Mouse (Mus musculus): ENCODE data around the gene Nufip1. TPM values are rescaled to one million over a fixed set of nuclear protein-coding genes. Genes with fewer than 3 reads are reported as not detected.
"Not testable (repeated sequence)": the region's sequence is repeated elsewhere in the genome, so short reads cannot be mapped to it uniquely, and the experiment has no call there.

Nufip1 gene
- total and polyA plus RNA-seq, 3 experiments, result 20.6 to 36.5 (median 21.6) TPM

DNA sequence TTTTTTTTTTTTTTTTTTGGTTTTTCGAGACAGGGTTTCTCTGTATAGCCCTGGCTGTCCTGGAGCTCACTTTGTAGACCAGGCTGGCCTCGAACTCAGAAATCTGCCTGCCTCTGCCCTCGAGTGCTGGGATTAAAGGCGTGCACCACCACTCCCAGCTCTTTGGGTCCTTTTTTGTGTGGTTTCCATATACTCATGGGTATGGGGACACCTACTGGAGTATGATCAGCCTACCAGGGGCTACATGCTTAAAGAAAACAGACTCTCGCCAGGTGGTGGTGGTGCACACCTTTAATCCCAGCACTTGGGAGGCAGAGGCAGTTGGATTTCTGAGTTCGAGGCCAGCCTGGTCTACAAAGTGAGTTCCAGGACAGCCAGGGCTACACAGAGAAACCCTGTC is 49.9 kb downstream of the Nufip1 start:
- not testable (repeated sequence) for H3K4me3 ChIP-seq (ENCODE audit: control insufficient read depth in 1 of 2, insufficient read depth in 1 of 2, low read depth in 2 of 2, low read length in 2 of 2); H3K27ac ChIP-seq (ENCODE audit: control insufficient read depth, low read depth, low read length); DNase-seq (ENCODE audit: low read depth, low spot score); H3K27me3 ChIP-seq (ENCODE audit: control insufficient read depth in 1 of 2, insufficient read depth in 2 of 2, low read length in 2 of 2); H3K79me2 ChIP-seq (ENCODE audit: control insufficient read depth, insufficient read depth, low read length, poor library complexity); H3K9ac ChIP-seq (ENCODE audit: control insufficient read depth, low read depth, low read length, poor library complexity, severe bottlenecking); H3K9me3 ChIP-seq (replicated peaks; ENCODE audit: insufficient read depth, low read length)
- peaks cover 7 to 21% of the 10 kb centered on the region in 2 experiments for H3K4me1 ChIP-seq (ENCODE audit: control insufficient read depth in 1 of 2, insufficient read depth in 2 of 2, low read length in 2 of 2)
- H3K36me3 ChIP-seq (ENCODE audit: control insufficient read depth in 1 of 2, insufficient read depth in 2 of 2, low read length in 2 of 2), result peaks cover 0 to 15% of the 10 kb centered on the region in 2 experiments; a peak in 2 of 4 replicates

DNA sequence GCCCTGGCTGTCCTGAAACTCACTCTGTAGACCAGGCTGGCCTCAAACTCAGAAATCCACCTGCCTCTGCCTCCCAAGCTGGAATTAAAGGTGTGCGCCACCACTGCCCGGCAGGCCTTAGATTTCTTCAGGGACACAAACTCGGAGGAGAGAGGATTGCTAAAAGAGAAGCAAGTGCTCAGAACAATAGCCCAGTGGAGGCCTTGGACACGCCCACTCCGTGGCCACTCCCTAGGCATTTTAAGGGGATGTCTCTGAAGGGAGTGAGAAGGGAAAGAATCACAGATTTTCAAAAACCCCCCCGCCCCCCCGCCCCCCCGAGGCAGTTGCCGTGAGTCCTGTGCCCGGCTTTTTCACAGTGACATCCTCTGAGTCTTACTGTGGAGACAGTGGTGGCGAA is 53.5 kb downstream of the Nufip1 start:
- H3K79me2 ChIP-seq (ENCODE audit: control insufficient read depth, insufficient read depth, low read length, poor library complexity), result no peaks in the 10 kb centered on the region
- H3K36me3 ChIP-seq (ENCODE audit: control insufficient read depth in 1 of 2, insufficient read depth in 2 of 2, low read length in 2 of 2), result no peaks in the 10 kb centered on the region; a peak in 1 of 4 replicates
- H3K4me3 ChIP-seq (ENCODE audit: control insufficient read depth in 1 of 2, insufficient read depth in 1 of 2, low read depth in 2 of 2, low read length in 2 of 2), result no peak overlapping the region
- TF ChIP-seq GABPA (IDR thresholded peaks at IDR 0.05; ENCODE audit: low read depth, low read length), result no peak
- peaks cover 0 to 5% of the 10 kb centered on the region in 2 experiments; a peak in 2 of 4 replicates for H3K4me1 ChIP-seq (ENCODE audit: control insufficient read depth in 1 of 2, insufficient read depth in 2 of 2, low read length in 2 of 2)
- H3K27me3 ChIP-seq (ENCODE audit: control insufficient read depth in 1 of 2, insufficient read depth in 2 of 2, low read length in 2 of 2), result no peaks in the 10 kb centered on the region
- H3K9ac ChIP-seq (ENCODE audit: control insufficient read depth, low read depth, low read length, poor library complexity, severe bottlenecking), result no peak overlapping the region
- no peaks in the 10 kb centered on the region for H3K9me3 ChIP-seq (replicated peaks; ENCODE audit: insufficient read depth, low read length)
- no peak for DNase-seq (ENCODE audit: low read depth, low spot score)
- H3K27ac ChIP-seq (ENCODE audit: control insufficient read depth, low read depth, low read length), result no peak overlapping the region

DNA sequence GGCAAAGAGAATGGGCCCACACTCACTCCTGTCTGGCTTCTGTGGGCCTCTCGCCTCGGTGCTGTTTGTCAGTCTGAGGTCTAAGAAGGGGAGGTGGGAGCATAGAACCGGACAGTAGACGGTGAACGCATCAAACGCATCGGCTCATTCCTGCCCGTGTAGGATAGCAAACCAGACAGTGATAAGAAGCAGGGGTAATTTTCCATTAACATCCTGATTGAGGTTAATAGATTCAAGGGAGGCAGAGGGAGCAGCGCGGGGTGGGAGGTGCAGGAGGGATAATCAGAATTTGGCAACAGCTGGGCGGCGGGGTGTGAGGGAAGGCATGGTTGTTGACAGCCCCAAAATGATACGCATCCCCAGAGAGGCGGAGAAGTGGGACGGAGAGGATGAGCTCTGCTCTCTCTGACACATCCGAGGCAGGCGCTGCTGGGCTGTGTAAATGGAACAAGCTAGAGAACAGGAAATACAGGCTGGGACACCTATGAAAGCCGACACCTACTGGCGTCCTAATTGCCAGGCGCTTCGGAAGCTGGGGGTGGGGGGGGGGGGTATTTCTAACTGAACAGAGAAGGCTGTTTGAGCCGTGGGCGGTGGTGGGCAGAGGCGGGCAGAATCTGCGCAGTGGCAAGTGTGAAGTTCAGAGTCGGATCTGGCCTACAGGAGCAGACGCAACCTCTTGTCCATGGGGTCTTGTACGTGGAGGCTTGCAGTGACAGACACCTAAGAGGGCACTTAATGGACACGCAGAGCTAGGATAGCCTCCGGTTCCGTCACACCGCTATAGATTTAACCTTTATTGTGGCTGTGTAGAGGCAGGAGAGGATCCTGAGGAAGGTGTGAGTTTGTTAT is 54.4 kb downstream of the Nufip1 start:
- TF ChIP-seq TCF12 (IDR thresholded peaks at IDR 0.05; ENCODE audit: low read depth, low read length), result no peak
- no peak for TF ChIP-seq KAT2A (conservative IDR thresholded peaks at IDR 0.05; ENCODE audit: low read depth, low read length)
- TF ChIP-seq UBTF (IDR thresholded peaks at IDR 0.05; ENCODE audit: borderline replicate concordance, insufficient read depth, low read depth, low read length), result no peak
- no peak for TF ChIP-seq MYC (IDR thresholded peaks at IDR 0.05; ENCODE audit: low read depth, low read length)
- no peak for TF ChIP-seq CHD1 (IDR thresholded peaks at IDR 0.05; ENCODE audit: low read depth, low read length)
- Histone ChIP-seq H3K9me3 (replicated peaks; ENCODE audit: insufficient read depth, low read length) (no peaks in the 10 kb centered on the region), H3K4me3 (ENCODE audit: control insufficient read depth in 1 of 2, insufficient read depth in 1 of 2, low read depth in 2 of 2, low read length in 2 of 2) (no peak overlapping the region), H3K27ac (ENCODE audit: control insufficient read depth, low read depth, low read length) (no peak overlapping the region), H3K79me2 (ENCODE audit: control insufficient read depth, insufficient read depth, low read length, poor library complexity) (no peaks in the 10 kb centered on the region), H3K9ac (ENCODE audit: control insufficient read depth, low read depth, low read length, poor library complexity, severe bottlenecking) (no peak overlapping the region), H3K27me3 (ENCODE audit: control insufficient read depth in 1 of 2, insufficient read depth in 2 of 2, low read length in 2 of 2) (no peaks in the 10 kb centered on the region; a peak in 1 of 4 replicates), H3K4me1 (ENCODE audit: control insufficient read depth in 1 of 2, insufficient read depth in 2 of 2, low read length in 2 of 2) (peaks cover 0 to 5% of the 10 kb centered on the region in 2 experiments; a peak in 1 of 4 replicates), H3K36me3 (ENCODE audit: control insufficient read depth in 1 of 2, insufficient read depth in 2 of 2, low read length in 2 of 2) (no peaks in the 10 kb centered on the region)
- DNase-seq (ENCODE audit: low read depth, low spot score), result no peak

Data from MEL (cell line).